Mouse (Mus musculus) megakaryocyte, embryonic 14.5 days (primary cell): ENCODE results near the gene Eif2d.

Experiments
- FLI1 ChIP-seq: IDR thresholded peaks from 2 replicates; pipeline ENCODE4 v1.6.1; 2012; ENCODE audit warnings: low read length, inconsistent platforms, mixed read lengths
- GATA1 ChIP-seq: IDR thresholded peaks from 3 replicates; pipeline ENCODE4 v1.6.1; 2012; ENCODE audit warnings: mixed read lengths, low read length, inconsistent platforms, borderline replicate concordance

DNA sequence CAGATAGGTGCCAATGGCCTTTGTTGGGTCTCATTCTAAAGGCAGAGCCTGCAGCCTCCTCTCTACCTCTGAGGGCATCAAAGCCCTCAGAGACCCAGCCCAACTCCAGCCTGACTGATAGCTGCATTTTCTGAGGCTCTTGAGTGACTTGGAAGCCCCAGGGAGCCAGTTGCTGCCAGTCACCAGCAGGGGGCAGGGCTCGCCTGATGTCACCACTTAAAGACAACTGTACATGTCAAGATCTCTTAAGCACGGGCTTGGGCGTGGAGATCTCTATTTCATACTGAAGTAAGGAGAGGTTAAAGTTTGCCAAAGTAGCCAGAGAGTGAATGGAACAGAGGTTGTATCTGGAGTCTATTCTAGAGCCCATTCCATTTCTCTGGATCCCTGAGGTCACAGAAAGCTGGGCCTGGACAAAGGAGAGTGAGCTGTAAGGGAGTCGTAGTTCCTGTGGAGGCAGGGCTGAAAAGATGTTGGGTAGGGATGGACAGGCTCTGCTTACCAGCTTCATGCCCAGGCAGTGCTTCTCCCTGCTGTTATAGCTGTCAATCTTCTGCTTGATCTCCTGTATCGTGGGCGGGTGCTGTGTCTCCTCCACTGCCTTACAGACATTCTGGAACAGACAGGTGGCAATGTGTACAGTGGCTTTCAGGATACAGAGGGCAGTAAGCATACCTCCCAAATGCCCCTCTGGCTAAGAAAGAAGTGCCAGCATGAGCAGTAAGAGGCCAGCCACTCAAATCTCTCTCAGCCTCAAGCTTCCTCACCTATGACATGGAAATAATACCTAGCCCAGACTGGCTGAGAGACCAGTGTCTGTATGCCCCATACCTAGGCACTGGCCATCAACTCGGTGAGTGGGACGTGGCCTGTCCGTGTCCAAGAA is 28.9 kb downstream of the Eif2d start:
- TF ChIP-seq GATA1: no peak
- no peak for TF ChIP-seq FLI1
